Mouse (Mus musculus) liver, embryonic 16.5 days (tissue): ENCODE results near the gene Pmfbp1. TPM values are rescaled to one million over a fixed set of nuclear protein-coding genes. Genes with fewer than 3 reads are reported as not detected.
"Not testable (repeated sequence)": the region's sequence is repeated elsewhere in the genome, so short reads cannot be mapped to it uniquely, and the experiment has no call there.

Experiments used
- ATAC-seq: fragments of 200-750 bp; cut with Nextera tagmentation; 2 replicates; pipeline ENCODE4 v1.8.0; 2017; ENCODE audit warnings: low read depth, mild to moderate bottlenecking, moderate number of reproducible peaks, moderate library complexity
- H3K27ac ChIP-seq: fragments of 300-500 bp; sonication (generic); 2 replicates; pipeline ENCODE4 v1.5.1; 2014; ENCODE audit warnings: mild to moderate bottlenecking, low read length
- H3K27me3 ChIP-seq: fragments of 300-500 bp; sonication (generic); 2 replicates; pipeline ENCODE4 v1.6.1; 2014; ENCODE audit warnings: low read depth, low read length, mixed read lengths; ENCODE audit not compliant: control insufficient read depth, insufficient read depth
- H3K36me3 ChIP-seq: fragments of 300-500 bp; sonication (generic); 2 replicates; pipeline ENCODE4 v1.6.1; 2014; ENCODE audit warnings: mild to moderate bottlenecking; ENCODE audit not compliant: control insufficient read depth, insufficient read depth
- H3K4me1 ChIP-seq: fragments of 300-500 bp; sonication (generic); 2 replicates; pipeline ENCODE4 v1.6.1; 2014; ENCODE audit warnings: low read depth, low read length, mixed read lengths; ENCODE audit not compliant: control insufficient read depth
- H3K4me2 ChIP-seq: fragments of 300-500 bp; sonication (generic); 2 replicates; pipeline ENCODE4 v1.6.1; 2014; ENCODE audit warnings: low read depth, low read length, mixed read lengths
- H3K4me3 ChIP-seq: fragments of 300-500 bp; sonication (generic); 2 replicates; pipeline ENCODE4 v1.5.1; 2014; ENCODE audit warnings: low read depth, mild to moderate bottlenecking, low read length
- H3K9ac ChIP-seq: fragments of 300-500 bp; sonication (generic); 2 replicates; pipeline ENCODE4 v1.6.1; 2014; ENCODE audit warnings: low read depth, low read length
- H3K9me3 ChIP-seq: fragments of 300-500 bp; sonication (generic); replicated peaks from 2 replicates; pipeline ENCODE4 v1.6.1; 2016; ENCODE audit warnings: low read length; ENCODE audit not compliant: control insufficient read depth
- whole genome bisulfite sequencing: fragments of 180-500 bp; shearing (Covaris S2); extraction: QIAGEN DNeasy Blood & Tissue Kit; methylation state at CpG from one replicate; pipeline ENCODE4 v1.1.7; 2014; ENCODE audit not compliant: insufficient replicate concordance; 5-methylcytosine and 5-hydroxymethylcytosine counted together
- polyA plus RNA-seq: library from polyadenylated mRNA; unstranded; fragments of >200 nt; fragmentation: Nextera tagmentation; extraction: Ambion mirVana; gene quantifications from 2 replicates; pipeline ENCODE4 v1.2.1, GENCODE M21; 2015

Pmfbp1 gene
- not detected in 2 replicates for polyA plus RNA-seq

DNA sequence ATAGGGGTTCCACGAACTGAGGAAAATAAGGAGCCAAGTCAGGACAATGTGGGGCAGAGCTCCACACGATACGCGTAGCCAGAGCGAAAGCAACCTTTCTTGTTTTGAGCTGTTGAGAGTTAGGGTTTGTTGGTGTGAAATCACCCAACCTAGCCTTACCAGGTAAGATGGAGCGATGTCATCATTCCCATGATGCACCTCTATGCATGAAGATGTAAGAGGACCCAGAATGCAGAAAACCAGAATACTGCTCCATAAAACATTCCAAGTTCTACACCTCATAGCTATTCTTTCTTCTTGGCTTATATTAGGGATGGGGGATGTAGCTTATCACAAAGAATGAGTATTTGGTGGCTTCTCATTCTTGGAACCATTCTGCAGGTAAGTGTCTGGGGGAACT is at the start of gene Pmfbp1:
Gene Pmfbp1, plus strand, starts transcription at position 301 of the 400 bp plus-strand sequence.
- no peaks in the 10 kb centered on the region for H3K27me3 ChIP-seq
- no peak within 1 kb of the TSS for H3K9ac ChIP-seq
- H3K4me2 ChIP-seq, result no peak within 1 kb of the TSS
- H3K4me3 ChIP-seq, result no peak within 1 kb of the TSS
- H3K36me3 ChIP-seq, result no peaks in the 10 kb centered on the region
- no peak for ATAC-seq
- no peaks in the 10 kb centered on the region for H3K4me1 ChIP-seq
- no peaks in the 10 kb centered on the region for H3K9me3 ChIP-seq
- no peak within 1 kb of the TSS for H3K27ac ChIP-seq
- 77% methylated on average over 6 of the region's 6 CpGs for WGBS

DNA sequence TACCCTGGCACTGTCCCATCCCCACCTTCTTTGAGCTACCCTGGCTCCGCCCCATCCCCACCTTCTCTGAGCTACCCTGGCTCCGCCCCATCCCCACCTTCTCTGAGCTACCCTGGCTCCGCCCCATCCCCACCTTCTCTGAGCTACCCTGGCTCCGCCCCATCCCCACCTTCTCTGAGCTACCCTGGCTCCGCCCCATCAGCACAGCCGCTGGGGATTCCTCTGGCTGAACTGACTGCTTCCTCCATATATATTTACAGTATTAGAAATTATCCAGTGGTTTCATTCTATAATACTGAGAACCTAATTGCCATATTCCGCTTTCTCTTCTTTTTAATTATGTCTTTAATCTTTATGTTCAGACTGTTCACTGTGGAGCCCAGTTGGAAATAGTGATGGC is 46.9 kb upstream of the Pmfbp1 start:
- H3K27ac ChIP-seq, ATAC-seq, H3K36me3 ChIP-seq, H3K9ac ChIP-seq, H3K27me3 ChIP-seq, H3K4me1 ChIP-seq, H3K9me3 ChIP-seq, H3K4me3 ChIP-seq, H3K4me2 ChIP-seq: not testable (repeated sequence)
- WGBS, result 25% methylated on average over 6 of the region's 7 CpGs

GRCm38 (mm10) chr8:109451000-109451399 is 42.8 kb upstream of the Pmfbp1 start:
- 60% methylated on average over 7 of the region's 7 CpGs for WGBS
- Histone ChIP-seq H3K9ac (no peak overlapping the region), H3K4me2 (no peak overlapping the region), H3K4me1 (no peaks in the 10 kb centered on the region), H3K4me3 (no peak overlapping the region), H3K27ac (no peak overlapping the region), H3K36me3 (no peaks in the 10 kb centered on the region), H3K9me3 (no peaks in the 10 kb centered on the region), H3K27me3 (no peaks in the 10 kb centered on the region)
- no peak for ATAC-seq

DNA sequence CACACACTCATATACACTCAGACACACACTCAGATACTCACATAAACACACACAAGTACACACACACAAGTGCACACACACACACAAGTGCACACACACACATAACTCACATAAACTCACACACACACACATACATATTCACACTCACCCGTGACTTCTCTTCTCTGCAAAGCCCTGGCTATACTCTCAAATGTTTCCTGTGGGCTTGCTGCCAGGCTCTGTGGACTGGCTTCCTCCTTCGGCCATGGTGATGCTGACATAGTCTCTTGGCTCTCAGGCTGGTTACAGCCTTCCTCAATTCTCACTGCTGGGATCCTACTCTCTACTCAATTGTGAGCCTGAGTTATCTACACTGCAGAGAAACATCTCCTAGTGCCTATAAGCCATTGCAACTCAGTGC is 38.7 kb upstream of the Pmfbp1 start:
- Histone ChIP-seq H3K4me3 (no peak overlapping the region), H3K9me3 (no peaks in the 10 kb centered on the region), H3K4me1 (no peaks in the 10 kb centered on the region), H3K9ac (no peak overlapping the region), H3K27me3 (no peaks in the 10 kb centered on the region), H3K4me2 (no peak overlapping the region), H3K36me3 (no peaks in the 10 kb centered on the region), H3K27ac (no peak overlapping the region)
- no peak for ATAC-seq
- WGBS, result 25% methylated on average over 2 of the region's 2 CpGs

GRCm38 (mm10) chr8:109457387-109457786 is 36.4 kb upstream of the Pmfbp1 start:
- Histone ChIP-seq H3K9ac (no peak overlapping the region), H3K4me1 (no peaks in the 10 kb centered on the region), H3K4me3 (no peak overlapping the region), H3K27me3 (no peaks in the 10 kb centered on the region), H3K4me2 (no peak overlapping the region), H3K27ac (no peak overlapping the region), H3K36me3 (no peaks in the 10 kb centered on the region), H3K9me3 (no peaks in the 10 kb centered on the region)
- ATAC-seq, result no peak
- WGBS, result 69% methylated on average over 8 of the region's 8 CpGs

DNA sequence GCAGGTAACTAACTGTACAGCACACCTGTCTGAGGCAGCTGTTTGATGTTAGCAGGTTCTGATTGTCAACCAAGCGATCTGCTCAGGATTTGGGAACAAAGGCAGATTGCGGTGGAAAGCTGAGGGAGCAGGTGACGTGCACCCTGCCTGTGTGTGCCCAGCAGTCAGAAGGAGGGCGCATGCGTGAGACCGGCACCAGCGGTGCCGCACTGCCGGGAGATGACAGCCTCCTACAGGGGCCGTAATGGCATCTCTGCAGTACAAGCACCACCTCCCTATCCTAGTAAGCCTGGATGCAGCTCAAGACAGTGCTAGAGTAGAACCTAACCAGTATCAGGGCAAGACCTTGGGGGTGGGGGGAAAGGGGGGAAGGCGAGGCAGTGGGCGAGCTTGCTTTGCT is 35.2 kb upstream of the Pmfbp1 start:
- no peaks in the 10 kb centered on the region for H3K4me1 ChIP-seq
- no peak overlapping the region for H3K4me3 ChIP-seq
- no peak overlapping the region for H3K4me2 ChIP-seq
- H3K9ac ChIP-seq, result no peak overlapping the region
- H3K27me3 ChIP-seq, result no peaks in the 10 kb centered on the region
- H3K27ac ChIP-seq, result no peak overlapping the region
- no peaks in the 10 kb centered on the region for H3K9me3 ChIP-seq
- 72% methylated on average over 12 of the region's 12 CpGs for WGBS
- H3K36me3 ChIP-seq, result no peaks in the 10 kb centered on the region
- ATAC-seq, result no peak

- Histone ChIP-seq H3K9me3 (no peaks in the 10 kb centered on the region), H3K4me1 (no peaks in the 10 kb centered on the region), H3K4me3 (no peak overlapping the region), H3K27ac (no peak overlapping the region), H3K9ac (no peak overlapping the region), H3K27me3 (no peaks in the 10 kb centered on the region), H3K4me2 (no peak overlapping the region), H3K36me3 (no peaks in the 10 kb centered on the region)
- ATAC-seq, result no peak
- 58% methylated on average over 2 of the region's 2 CpGs for WGBS
These were observed 30.8 kb upstream of the Pmfbp1 start for GRCm38 (mm10) chr8:109463075-109463474.

- no peak for ATAC-seq
- Histone ChIP-seq H3K4me2 (no peak overlapping the region), H3K4me3 (no peak overlapping the region), H3K4me1 (no peaks in the 10 kb centered on the region), H3K27ac (no peak overlapping the region), H3K27me3 (no peaks in the 10 kb centered on the region), H3K9ac (no peak overlapping the region), H3K9me3 (no peaks in the 10 kb centered on the region), H3K36me3 (no peaks in the 10 kb centered on the region)
- 25% methylated on average over 13 of the region's 13 CpGs for WGBS
These were observed 30.0 kb upstream of the Pmfbp1 start for GRCm38 (mm10) chr8:109463677-109464313.

DNA sequence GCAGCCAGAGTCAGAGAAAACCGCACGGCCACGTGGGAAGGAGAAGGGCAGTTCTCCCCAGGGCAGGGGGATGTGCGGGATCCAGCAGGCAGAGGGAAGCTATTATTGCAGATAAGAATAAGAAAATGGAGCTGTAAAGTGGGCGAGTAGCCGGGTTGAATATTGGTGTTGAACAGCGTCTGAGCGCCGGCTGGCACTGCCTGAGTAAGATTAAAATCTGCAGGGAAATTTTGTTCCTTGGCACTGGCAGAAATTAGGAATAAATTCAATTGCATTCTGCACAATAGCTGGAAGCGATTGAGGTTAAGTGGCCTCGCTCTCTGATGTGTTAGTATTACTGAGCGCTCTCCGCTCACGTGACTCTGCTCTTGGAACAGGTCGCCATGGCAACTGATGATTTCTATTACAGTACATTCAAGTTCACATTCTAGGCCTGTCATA is 29.4 kb upstream of the Pmfbp1 start:
- H3K4me1 ChIP-seq, result no peaks in the 10 kb centered on the region
- H3K4me2 ChIP-seq, result no peak overlapping the region
- H3K4me3 ChIP-seq, result no peak overlapping the region
- no peaks in the 10 kb centered on the region for H3K27me3 ChIP-seq
- H3K27ac ChIP-seq, result no peak overlapping the region
- no peaks in the 10 kb centered on the region for H3K36me3 ChIP-seq
- no peak for ATAC-seq
- WGBS, result 43% methylated on average over 15 of the region's 15 CpGs
- no peaks in the 10 kb centered on the region for H3K9me3 ChIP-seq
- H3K9ac ChIP-seq, result no peak overlapping the region
